Mouse (Mus musculus): Measurements from ENCODE around the gene Rpl10. TPM values are rescaled to one million over a fixed set of nuclear protein-coding genes. Genes with fewer than 3 reads are reported as not detected.

The Rpl10 gene
- polyA plus RNA-seq, 1 experiment from 2014 or later, result 770 TPM

DNA sequence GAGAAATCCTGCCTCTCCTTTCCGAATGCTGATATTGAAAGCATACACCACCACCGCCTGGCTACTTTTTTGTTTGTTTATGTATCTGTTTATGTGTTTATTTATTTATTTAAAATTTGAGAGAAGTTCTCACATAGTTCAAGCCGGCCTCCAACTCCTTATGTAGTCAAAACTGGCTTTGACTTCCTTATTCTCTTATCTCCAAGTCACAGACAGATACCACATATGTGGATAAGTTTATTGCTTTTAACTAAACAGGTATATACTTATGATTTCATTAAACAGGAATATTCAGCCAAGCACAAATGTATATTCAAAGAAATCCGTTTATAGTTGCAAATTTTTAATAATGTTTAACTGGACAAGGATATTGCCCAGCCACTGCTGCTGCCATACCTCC is 22.8 kb downstream of the Rpl10 start:
- no peak overlapping the region for H3K9ac ChIP-seq (ENCODE audit: low read depth, low read length)
- H3K36me3 ChIP-seq (ENCODE audit: control insufficient read depth, insufficient read depth, low read length), result no peaks in the 10 kb centered on the region

DNA sequence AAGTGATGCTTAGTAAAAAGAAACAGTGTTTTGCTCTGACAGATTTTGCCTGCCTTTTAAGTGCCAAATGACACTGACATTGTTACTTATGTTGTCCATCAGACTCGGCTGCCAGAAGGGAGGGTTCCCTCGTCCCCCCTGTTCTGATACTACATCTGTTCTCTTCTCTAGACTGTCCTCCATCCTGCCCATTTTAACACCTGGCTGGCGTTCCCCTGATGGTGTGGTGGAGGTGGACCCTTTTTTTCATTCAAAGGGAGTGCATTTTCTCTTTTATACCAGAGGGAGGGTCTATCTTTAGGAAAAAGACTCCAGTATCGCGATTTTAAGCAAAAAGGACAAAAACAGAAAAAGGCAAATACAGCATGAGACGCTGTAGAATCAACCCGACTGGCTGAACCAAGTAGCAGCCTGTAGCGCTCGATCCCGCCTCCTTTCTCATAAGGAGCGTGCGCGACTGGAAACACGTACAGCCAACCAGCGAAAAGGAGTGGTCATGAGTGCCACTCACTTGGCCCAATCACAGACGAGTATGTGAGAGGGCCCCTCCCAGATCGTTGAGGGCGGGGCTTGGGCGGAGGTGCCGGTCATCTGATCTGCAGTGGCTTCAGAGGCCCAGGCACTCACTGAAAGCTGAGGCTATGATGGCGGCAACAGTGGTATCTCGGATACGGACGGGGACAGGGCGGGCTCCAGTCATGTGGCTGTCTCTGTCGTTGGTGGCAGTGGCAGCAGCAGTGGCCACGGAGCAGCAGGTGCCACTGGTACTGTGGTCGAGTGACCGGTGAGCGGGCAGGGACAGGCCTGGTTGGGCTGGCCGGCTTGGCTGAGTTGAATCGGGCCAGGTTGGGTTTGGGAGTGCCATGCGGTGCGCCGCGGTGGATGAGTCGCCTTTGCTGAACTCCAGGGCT is 26.2 kb downstream of the Rpl10 start, which contains the start of gene Atp6ap1:
TSS of gene Atp6ap1 (plus strand) at position 560 of the 911 bp plus-strand sequence.
- 0 out of 2 replicates have a peak within 1 kb of the TSS, but pooled peaks have one; percentile 42 for H3K27ac ChIP-seq (ENCODE audit: low read depth, low read length)
- H3K27me3 ChIP-seq (ENCODE audit: control insufficient read depth, insufficient read depth, low read length), result no peaks in the 10 kb centered on the region
- ATAC-seq (ENCODE audit: low FRiP score) (peak; percentile 99), DNase-seq (ENCODE audit: low spot score) (peak; percentile 88)
- H3K4me1 ChIP-seq (replicated peaks; ENCODE audit: control insufficient read depth, insufficient read depth, low read length), result no peaks in the 10 kb centered on the region
- peak within 1 kb of the TSS; percentile 62 for H3K9ac ChIP-seq (ENCODE audit: low read depth, low read length)
- H3K36me3 ChIP-seq (ENCODE audit: control insufficient read depth, insufficient read depth, low read length), result no peaks in the 10 kb centered on the region
- peak within 1 kb of the TSS; percentile 55 for H3K4me2 ChIP-seq (replicated peaks; ENCODE audit: low read depth, low read length)
- WGBS, result 12% methylated on average over 34 of the region's 37 CpGs
- H3K4me3 ChIP-seq (ENCODE audit: low read depth, low read length), result peak within 1 kb of the TSS; percentile 61
- no peaks in the 10 kb centered on the region for H3K9me3 ChIP-seq (ENCODE audit: control insufficient read depth, low read length)

More for the DNA sequence above, 22.8 kb downstream of the Rpl10 start:
- Histone ChIP-seq H3K4me3 (ENCODE audit: low read depth, low read length) (no peak overlapping the region), H3K27ac (ENCODE audit: low read depth, low read length) (no peak overlapping the region), H3K4me2 (replicated peaks; ENCODE audit: low read depth, low read length) (no peak overlapping the region), H3K27me3 (ENCODE audit: control insufficient read depth, insufficient read depth, low read length) (no peaks in the 10 kb centered on the region), H3K4me1 (replicated peaks; ENCODE audit: control insufficient read depth, insufficient read depth, low read length) (no peaks in the 10 kb centered on the region), H3K9me3 (ENCODE audit: control insufficient read depth, low read length) (no peaks in the 10 kb centered on the region)
- ATAC-seq (ENCODE audit: low FRiP score) (no peak), DNase-seq (ENCODE audit: low spot score) (no peak)
- WGBS, result 74% methylated on average over 4 of the region's 4 CpGs

DNA sequence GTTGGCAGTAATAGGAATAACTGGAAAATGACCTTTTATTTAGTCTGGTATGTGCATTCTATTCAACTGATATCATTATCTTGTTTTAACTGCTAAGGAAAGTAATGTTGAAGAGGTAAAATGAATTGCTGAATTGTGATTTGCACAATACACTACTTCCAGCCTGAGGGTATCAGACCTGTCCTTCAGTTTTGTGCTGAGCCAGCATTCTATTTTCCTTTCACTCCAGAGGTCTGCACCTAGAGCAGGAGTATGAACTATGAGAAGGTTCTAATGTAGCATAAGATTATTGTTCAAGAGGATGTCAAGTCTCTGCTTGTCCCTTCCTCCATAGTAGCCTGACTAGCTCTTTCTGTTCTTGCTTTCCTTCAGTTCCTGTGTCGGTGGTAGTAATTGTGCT is 27.7 kb downstream of the Rpl10 start:
- ATAC-seq (ENCODE audit: low FRiP score) (no peak), DNase-seq (ENCODE audit: low spot score) (no peak)
- no peak overlapping the region for H3K27ac ChIP-seq (ENCODE audit: low read depth, low read length)
- no peaks in the 10 kb centered on the region for H3K9me3 ChIP-seq (ENCODE audit: control insufficient read depth, low read length)
- no peaks in the 10 kb centered on the region for H3K4me1 ChIP-seq (replicated peaks; ENCODE audit: control insufficient read depth, insufficient read depth, low read length)
- H3K4me3 ChIP-seq (ENCODE audit: low read depth, low read length), result no peak overlapping the region
- H3K36me3 ChIP-seq (ENCODE audit: control insufficient read depth, insufficient read depth, low read length), result no peaks in the 10 kb centered on the region
- H3K9ac ChIP-seq (ENCODE audit: low read depth, low read length), result no peak overlapping the region
- 94% methylated on average over 1 of the region's 1 CpGs for WGBS
- no peaks in the 10 kb centered on the region for H3K27me3 ChIP-seq (ENCODE audit: control insufficient read depth, insufficient read depth, low read length)
- no peak overlapping the region for H3K4me2 ChIP-seq (replicated peaks; ENCODE audit: low read depth, low read length)

DNA sequence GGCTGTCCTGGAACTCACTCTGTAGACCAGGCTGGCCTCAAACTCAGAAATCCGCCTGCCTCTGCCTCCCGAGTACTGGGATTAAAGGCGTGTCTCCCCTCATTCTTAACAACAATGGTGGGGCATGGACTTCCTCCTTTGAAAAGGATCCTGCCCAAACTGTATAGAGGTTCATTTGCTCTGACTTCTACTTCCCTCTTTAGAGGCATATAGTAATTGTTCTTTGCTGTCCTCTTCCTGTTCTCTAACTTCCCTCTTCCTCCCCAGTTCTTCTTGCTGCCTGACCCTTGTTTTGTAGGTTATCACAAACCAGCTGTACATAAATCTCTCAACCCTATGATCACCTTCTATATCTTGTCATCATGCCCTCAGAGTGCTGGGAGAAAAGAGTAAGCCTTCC is 29.1 kb downstream of the Rpl10 start:
- 79% methylated on average over 3 of the region's 3 CpGs for WGBS
- ATAC-seq (ENCODE audit: low FRiP score) (no peak), DNase-seq (ENCODE audit: low spot score) (no peak)

DNA sequence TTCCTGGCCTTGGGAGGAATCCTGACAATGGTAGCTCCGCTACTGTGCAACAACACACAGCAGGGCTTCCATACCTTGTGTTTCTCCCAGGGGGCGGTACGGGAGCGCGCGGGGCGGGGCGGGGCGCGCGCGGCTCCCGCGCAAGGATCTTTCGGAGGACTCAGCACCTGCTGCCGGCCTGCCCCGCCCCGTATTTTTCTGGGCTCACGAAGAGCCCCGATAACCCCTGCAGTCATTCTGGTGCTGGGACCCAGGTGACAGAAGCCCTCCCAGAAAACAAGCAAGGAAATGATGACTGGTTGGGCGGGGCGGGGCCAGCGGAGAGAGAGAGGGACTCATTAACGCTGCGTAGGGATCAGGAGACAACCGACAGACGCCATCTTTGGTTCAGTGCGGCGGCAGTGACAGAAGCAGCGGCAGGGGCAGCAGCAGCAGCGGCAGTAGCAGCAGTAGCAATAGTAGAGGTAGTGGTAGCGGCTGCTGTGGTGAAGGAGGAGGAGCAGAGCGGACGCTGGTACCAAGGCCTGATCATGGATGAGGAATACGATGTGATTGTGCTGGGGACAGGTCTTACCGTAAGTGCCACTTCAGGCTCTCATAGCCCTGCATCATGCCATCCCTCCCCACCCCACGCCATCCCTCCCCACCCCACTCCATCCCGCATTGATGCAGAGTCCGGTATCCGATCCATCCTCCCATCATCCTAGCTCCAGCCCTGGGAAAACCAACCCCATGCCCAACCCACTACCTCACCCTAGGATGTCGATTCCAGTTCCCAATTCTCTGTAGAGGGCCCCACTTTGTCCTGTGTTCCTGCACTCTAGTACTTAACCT is 34.5 kb downstream of the Rpl10 start, which contains the start of gene Gdi1:
TSS of gene Gdi1 (plus strand) at position 132 of the 834 bp plus-strand sequence.
- no peaks in the 10 kb centered on the region for H3K36me3 ChIP-seq (ENCODE audit: control insufficient read depth, insufficient read depth, low read length)
- H3K27ac ChIP-seq (ENCODE audit: low read depth, low read length), result peak within 1 kb of the TSS; percentile 88
- WGBS, result 12% methylated on average over 35 of the region's 41 CpGs
- ATAC-seq (ENCODE audit: low FRiP score) (peak; percentile 85), DNase-seq (ENCODE audit: low spot score) (peak; percentile 82)
- H3K4me3 ChIP-seq (ENCODE audit: low read depth, low read length), result peak within 1 kb of the TSS; percentile 65
- H3K9me3 ChIP-seq (ENCODE audit: control insufficient read depth, low read length), result no peaks in the 10 kb centered on the region
- no peaks in the 10 kb centered on the region for H3K27me3 ChIP-seq (ENCODE audit: control insufficient read depth, insufficient read depth, low read length)
- peak within 1 kb of the TSS; percentile 66 for H3K4me2 ChIP-seq (replicated peaks; ENCODE audit: low read depth, low read length)
- no peaks in the 10 kb centered on the region for H3K4me1 ChIP-seq (replicated peaks; ENCODE audit: control insufficient read depth, insufficient read depth, low read length)
- peak within 1 kb of the TSS; percentile 80 for H3K9ac ChIP-seq (ENCODE audit: low read depth, low read length)

More for the DNA sequence above, 29.1 kb downstream of the Rpl10 start:
- H3K36me3 ChIP-seq (ENCODE audit: control insufficient read depth, insufficient read depth, low read length), result no peaks in the 10 kb centered on the region
- no peaks in the 10 kb centered on the region for H3K27me3 ChIP-seq (ENCODE audit: control insufficient read depth, insufficient read depth, low read length)
- no peak overlapping the region for H3K27ac ChIP-seq (ENCODE audit: low read depth, low read length)
- no peaks in the 10 kb centered on the region for H3K4me1 ChIP-seq (replicated peaks; ENCODE audit: control insufficient read depth, insufficient read depth, low read length)
- no peaks in the 10 kb centered on the region for H3K9me3 ChIP-seq (ENCODE audit: control insufficient read depth, low read length)
- H3K4me2 ChIP-seq (replicated peaks; ENCODE audit: low read depth, low read length), result no peak overlapping the region
- H3K4me3 ChIP-seq (ENCODE audit: low read depth, low read length), result no peak overlapping the region
- no peak overlapping the region for H3K9ac ChIP-seq (ENCODE audit: low read depth, low read length)

DNA sequence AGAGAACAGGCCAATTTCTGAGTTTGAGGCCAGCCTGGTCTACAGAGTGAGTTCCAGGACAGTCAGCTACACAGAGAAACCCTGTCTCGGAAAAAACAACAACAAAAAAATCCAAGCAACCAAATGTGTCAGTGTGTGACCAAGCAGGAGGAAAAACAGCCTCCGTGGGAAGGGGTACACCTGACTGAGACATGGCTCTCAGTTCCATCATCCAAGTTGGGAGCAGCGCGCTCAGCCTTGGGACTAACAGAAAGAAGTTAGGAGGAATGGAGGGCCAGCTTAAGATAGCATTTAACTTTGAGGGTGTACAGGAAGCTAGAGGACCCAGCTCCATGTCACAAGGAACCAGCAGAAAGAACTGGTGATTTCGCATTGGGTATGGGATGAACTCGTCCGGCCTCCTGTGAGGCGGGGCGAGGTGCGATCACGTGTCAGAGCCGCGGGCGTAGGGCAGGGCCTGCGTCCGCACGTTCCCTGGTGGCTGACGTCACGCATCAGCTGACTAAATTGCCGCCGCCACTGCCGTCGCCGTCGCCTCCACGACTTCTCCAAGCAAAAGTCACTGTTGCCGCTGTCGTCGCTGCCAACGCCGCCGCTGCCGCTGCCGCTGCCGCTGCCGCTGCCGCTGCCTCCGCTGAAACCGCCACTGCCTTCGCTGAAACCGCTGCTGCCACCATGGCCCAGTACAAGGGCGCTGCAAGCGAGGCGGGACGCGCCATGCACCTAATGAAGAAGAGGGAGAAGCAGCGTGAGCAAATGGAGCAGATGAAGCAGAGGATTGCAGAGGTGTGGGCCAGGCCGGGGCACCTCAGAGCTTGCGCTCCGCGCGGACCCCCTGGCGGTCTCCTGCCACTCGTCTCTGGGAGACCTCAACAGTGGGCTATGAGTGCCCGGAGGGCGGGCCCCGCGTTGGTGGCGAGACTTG is 42.2 kb downstream of the Rpl10 start, which contains the start of gene Fam50a:
TSS of gene Fam50a (plus strand) at position 494 of the 925 bp plus-strand sequence.
- Histone ChIP-seq H3K4me3 (ENCODE audit: low read depth, low read length) (peak within 1 kb of the TSS; percentile 51), H3K27ac (ENCODE audit: low read depth, low read length) (peak within 1 kb of the TSS; percentile 60), H3K9me3 (ENCODE audit: control insufficient read depth, low read length) (no peaks in the 10 kb centered on the region), H3K36me3 (ENCODE audit: control insufficient read depth, insufficient read depth, low read length) (no peaks in the 10 kb centered on the region), H3K4me1 (replicated peaks; ENCODE audit: control insufficient read depth, insufficient read depth, low read length) (no peaks in the 10 kb centered on the region), H3K27me3 (ENCODE audit: control insufficient read depth, insufficient read depth, low read length) (no peaks in the 10 kb centered on the region), H3K4me2 (replicated peaks; ENCODE audit: low read depth, low read length) (peak within 1 kb of the TSS; percentile 72), H3K9ac (ENCODE audit: low read depth, low read length) (peak within 1 kb of the TSS; percentile 67)
- ATAC-seq (ENCODE audit: low FRiP score), result peak; percentile 95
- peak; percentile 84 for DNase-seq (ENCODE audit: low spot score)
- WGBS, result 12% methylated on average over 39 of the region's 59 CpGs
